Mouse (Mus musculus) G1E (cell line): ENCODE results near the gene Map4.

ENCODE experiments used
- CTCF ChIP-seq: IDR thresholded peaks from 2 replicates; pipeline ENCODE4 v1.5.1; 2012; ENCODE audit warnings: low read depth, low read length, inconsistent platforms, mixed read lengths
- GATA1 ChIP-seq: IDR thresholded peaks from 2 replicates; pipeline ENCODE4 v1.6.1; 2012; ENCODE audit warnings: borderline replicate concordance, low read length, inconsistent platforms, mixed read lengths
- POLR2AphosphoS5 ChIP-seq: IDR thresholded peaks from 2 replicates; pipeline ENCODE4 v1.6.1; 2012; ENCODE audit warnings: low read depth, low read length, inconsistent platforms; ENCODE audit not compliant: insufficient replicate concordance
- TAL1 ChIP-seq: conservative IDR thresholded peaks from 2 replicates; pipeline ENCODE4 v1.6.1; 2012; ENCODE audit warnings: low read depth, low read length, inconsistent platforms, mixed read lengths

- no peak for TF ChIP-seq CTCF
- TF ChIP-seq POLR2AphosphoS5, result no peak
- TF ChIP-seq GATA1, result no peak
- no peak for TF ChIP-seq TAL1
Observed at GRCm38 (mm10) chr9:109899361-109899760, 31.9 kb upstream of the Map4 start.
